Mouse (Mus musculus) heart, embryonic 16.5 days (tissue): ENCODE data around the gene Mga. TPM values are rescaled to one million over a fixed set of nuclear protein-coding genes. Genes with fewer than 3 reads are reported as not detected.
A peak's percentile ranks its signal among the peaks of the same experiment; 100 is the strongest.

Experiments used
- ATAC-seq: fragments of 200-750 bp; cut with Nextera tagmentation; replicated peaks from 2 replicates; pipeline ENCODE4 v1.8.0; 2017; ENCODE audit warnings: moderate number of reproducible peaks; ENCODE audit not compliant: insufficient read depth, low FRiP score; ENCODE audit errors: extremely low read depth
- H3K27ac ChIP-seq: fragments of 300-500 bp; sonication (generic); 2 replicates; pipeline ENCODE4 v1.5.1; 2014; ENCODE audit warnings: mild to moderate bottlenecking, low read length, control low read depth, moderate library complexity
- H3K27me3 ChIP-seq: fragments of 300-500 bp; sonication (generic); 2 replicates; pipeline ENCODE4 v1.6.1; 2014; ENCODE audit warnings: low read length, mixed read lengths; ENCODE audit not compliant: control insufficient read depth, insufficient read depth
- H3K36me3 ChIP-seq: fragments of 300-500 bp; sonication (generic); 2 replicates; pipeline ENCODE4 v1.6.1; 2014; ENCODE audit not compliant: control insufficient read depth, insufficient read depth
- H3K4me1 ChIP-seq: fragments of 300-500 bp; sonication (generic); 2 replicates; pipeline ENCODE4 v1.6.1; 2014; ENCODE audit warnings: low read length, mixed read lengths; ENCODE audit not compliant: control insufficient read depth, insufficient read depth
- H3K4me2 ChIP-seq: fragments of 300-500 bp; sonication (generic); 2 replicates; pipeline ENCODE4 v1.6.1; 2014; ENCODE audit warnings: low read depth, mild to moderate bottlenecking, control low read depth, low read length
- H3K4me3 ChIP-seq: fragments of 300-500 bp; sonication (generic); 2 replicates; pipeline ENCODE4 v1.5.1; 2014; ENCODE audit warnings: mild to moderate bottlenecking, control low read depth, low read length
- H3K9ac ChIP-seq: fragments of 300-500 bp; sonication (generic); 2 replicates; pipeline ENCODE4 v1.6.1; 2014; ENCODE audit warnings: low read length, control low read depth
- H3K9me3 ChIP-seq: fragments of 300-500 bp; sonication (generic); replicated peaks from 2 replicates; pipeline ENCODE4 v1.6.1; 2016; ENCODE audit warnings: low read length; ENCODE audit not compliant: control insufficient read depth
- WGBS: fragments of 180-500 bp; shearing (Covaris S2); extraction: QIAGEN DNeasy Blood & Tissue Kit; methylation state at CpG from one replicate; pipeline ENCODE4 v1.1.7; 2014; 5-methylcytosine and 5-hydroxymethylcytosine counted together
- polyA plus RNA-seq: library from polyadenylated mRNA; unstranded; fragments of >200 nt; fragmentation: Nextera tagmentation; extraction: Ambion mirVana; gene quantifications from 2 replicates; pipeline ENCODE4 v1.2.1, GENCODE M21; 2015

Mga gene
- polyA plus RNA-seq, 1 experiment from 2014 or later, result 14.9 TPM

DNA sequence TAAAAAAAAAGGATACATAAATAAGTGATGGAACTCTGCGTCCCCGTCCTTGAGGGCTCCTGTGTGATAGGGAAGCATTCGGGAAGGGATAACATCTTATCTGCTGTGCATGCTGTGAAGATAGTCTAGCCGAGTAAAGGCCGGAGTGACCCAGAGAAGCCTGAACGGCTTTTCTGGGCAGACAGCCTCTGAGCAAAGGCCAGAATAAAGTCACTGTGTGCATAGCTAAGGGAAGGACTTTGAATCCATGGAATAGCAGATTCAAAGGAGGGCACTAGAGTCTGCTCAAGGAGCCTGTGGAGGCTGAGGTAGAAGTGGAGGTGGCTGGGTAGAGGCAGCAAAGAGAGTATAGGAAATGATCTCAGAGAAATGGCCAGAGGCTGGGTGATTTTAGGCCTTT, 97.8 kb downstream of the Mga start:
- H3K27ac ChIP-seq, result peak overlapping the region; percentile 69
- no peaks in the 10 kb centered on the region; the same call in 1 of the 2 replicates for H3K36me3 ChIP-seq
- H3K27me3 ChIP-seq, result no peaks in the 10 kb centered on the region
- WGBS, result 52% methylated on average over 6 of the region's 6 CpGs
- no peak for ATAC-seq
- no peaks in the 10 kb centered on the region for H3K9me3 ChIP-seq
- H3K4me1 ChIP-seq, result peaks cover 8% of the 10 kb centered on the region
- H3K9ac ChIP-seq, result no peak overlapping the region
- no peak overlapping the region for H3K4me2 ChIP-seq
- no peak overlapping the region for H3K4me3 ChIP-seq

GRCm38 (mm10) chr2:119995391-119996281, 98.6 kb downstream of the Mga start:
- H3K36me3 ChIP-seq, result no peaks in the 10 kb centered on the region; the same call in 1 of the 2 replicates
- no peak overlapping the region for H3K4me3 ChIP-seq
- H3K9ac ChIP-seq, result no peak overlapping the region
- H3K4me2 ChIP-seq, result no peak overlapping the region
- ATAC-seq, result peak; percentile 67
- WGBS, result 27% methylated on average over 9 of the region's 9 CpGs
- H3K4me1 ChIP-seq, result peaks cover 10% of the 10 kb centered on the region
- H3K9me3 ChIP-seq, result no peaks in the 10 kb centered on the region
- no peaks in the 10 kb centered on the region for H3K27me3 ChIP-seq
- H3K27ac ChIP-seq, result peak overlapping the region; percentile 69

- Histone ChIP-seq H3K4me3 (no peak overlapping the region), H3K27me3 (no peaks in the 10 kb centered on the region), H3K4me2 (no peak overlapping the region), H3K36me3 (no peaks in the 10 kb centered on the region; the same call in 1 of the 2 replicates), H3K9me3 (no peaks in the 10 kb centered on the region), H3K27ac (no peak overlapping the region), H3K4me1 (peaks cover 18% of the 10 kb centered on the region), H3K9ac (no peak overlapping the region)
- ATAC-seq, result no peak
- WGBS, result 74% methylated on average over 4 of the region's 4 CpGs
Measured at GRCm38 (mm10) chr2:119997354-119997753, 100.3 kb downstream of the Mga start.

GRCm38 (mm10) chr2:119999731-120000130, 102.7 kb downstream of the Mga start:
- no peaks in the 10 kb centered on the region for H3K9me3 ChIP-seq
- WGBS, result 89% methylated on average over 2 of the region's 2 CpGs
- peaks cover 18% of the 10 kb centered on the region for H3K4me1 ChIP-seq
- no peak overlapping the region for H3K4me2 ChIP-seq
- no peak overlapping the region for H3K9ac ChIP-seq
- ATAC-seq, result no peak
- no peaks in the 10 kb centered on the region for H3K27me3 ChIP-seq
- no peaks in the 10 kb centered on the region; the same call in 1 of the 2 replicates for H3K36me3 ChIP-seq
- H3K4me3 ChIP-seq, result no peak overlapping the region
- H3K27ac ChIP-seq, result no peak overlapping the region

- Histone ChIP-seq H3K36me3 (no peaks in the 10 kb centered on the region; the same call in 1 of the 2 replicates), H3K4me3 (no peak overlapping the region), H3K9me3 (no peaks in the 10 kb centered on the region), H3K27me3 (no peaks in the 10 kb centered on the region), H3K9ac (no peak overlapping the region), H3K4me1 (peaks cover 12% of the 10 kb centered on the region), H3K4me2 (no peak overlapping the region), H3K27ac (peak overlapping the region; percentile 30)
- peak; percentile 35; the same call in 1 of the 2 replicates for ATAC-seq
- WGBS, result 58% methylated on average over 3 of the region's 3 CpGs
Measured at GRCm38 (mm10) chr2:120000882-120001584, 104.0 kb downstream of the Mga start.

GRCm38 (mm10) chr2:120001956-120002355, 104.9 kb downstream of the Mga start:
- no peak overlapping the region for H3K9ac ChIP-seq
- peaks cover 10% of the 10 kb centered on the region for H3K4me1 ChIP-seq

GRCm38 (mm10) chr2:120003970-120004369, 106.9 kb downstream of the Mga start:
- Histone ChIP-seq H3K27ac (no peak overlapping the region), H3K4me3 (no peak overlapping the region), H3K9ac (no peak overlapping the region), H3K27me3 (no peaks in the 10 kb centered on the region), H3K36me3 (no peaks in the 10 kb centered on the region; the same call in 1 of the 2 replicates), H3K4me1 (peaks cover 10% of the 10 kb centered on the region), H3K4me2 (no peak overlapping the region), H3K9me3 (no peaks in the 10 kb centered on the region)
- WGBS, result 87% methylated on average over 2 of the region's 2 CpGs
- ATAC-seq, result no peak

More at GRCm38 (mm10) chr2:120001956-120002355, 104.9 kb downstream of the Mga start:
- no peak overlapping the region for H3K27ac ChIP-seq
- 70% methylated on average over 4 of the region's 4 CpGs for WGBS
- H3K4me2 ChIP-seq, result no peak overlapping the region
- no peaks in the 10 kb centered on the region; the same call in 1 of the 2 replicates for H3K36me3 ChIP-seq
- no peaks in the 10 kb centered on the region for H3K9me3 ChIP-seq
- no peak overlapping the region for H3K4me3 ChIP-seq
- no peaks in the 10 kb centered on the region for H3K27me3 ChIP-seq
- no peak for ATAC-seq

GRCm38 (mm10) chr2:120006696-120007095, 109.7 kb downstream of the Mga start:
- Histone ChIP-seq H3K27me3 (no peaks in the 10 kb centered on the region), H3K27ac (no peak overlapping the region), H3K4me3 (no peak overlapping the region), H3K36me3 (no peaks in the 10 kb centered on the region), H3K4me1 (no peaks in the 10 kb centered on the region), H3K9ac (no peak overlapping the region), H3K4me2 (no peak overlapping the region), H3K9me3 (no peaks in the 10 kb centered on the region)
- no peak for ATAC-seq
- WGBS, result 96% methylated on average over 7 of the region's 7 CpGs
